Mouse (Mus musculus): ENCODE results near the gene Susd1.

The Susd1 gene

DNA sequence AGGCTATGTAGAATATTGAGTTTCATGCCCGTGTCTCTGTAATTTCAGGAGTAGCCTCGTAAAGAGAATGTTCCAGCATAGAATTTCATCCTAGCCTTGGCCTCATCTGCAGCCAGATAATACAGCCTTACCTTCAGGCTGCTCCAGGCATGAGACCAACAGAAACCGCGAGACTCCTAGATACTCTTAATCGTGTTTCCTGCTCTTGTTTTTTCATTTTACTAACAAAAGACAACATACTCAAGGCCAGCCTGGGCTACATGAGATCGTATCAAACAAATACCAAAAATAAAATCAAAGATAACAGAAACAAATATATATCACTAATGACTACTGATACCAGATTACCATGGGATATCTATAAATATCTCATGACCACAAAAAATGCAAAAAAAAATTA lies 9.3 kb downstream of the Susd1 start:
- no peak for DNase-seq

DNA sequence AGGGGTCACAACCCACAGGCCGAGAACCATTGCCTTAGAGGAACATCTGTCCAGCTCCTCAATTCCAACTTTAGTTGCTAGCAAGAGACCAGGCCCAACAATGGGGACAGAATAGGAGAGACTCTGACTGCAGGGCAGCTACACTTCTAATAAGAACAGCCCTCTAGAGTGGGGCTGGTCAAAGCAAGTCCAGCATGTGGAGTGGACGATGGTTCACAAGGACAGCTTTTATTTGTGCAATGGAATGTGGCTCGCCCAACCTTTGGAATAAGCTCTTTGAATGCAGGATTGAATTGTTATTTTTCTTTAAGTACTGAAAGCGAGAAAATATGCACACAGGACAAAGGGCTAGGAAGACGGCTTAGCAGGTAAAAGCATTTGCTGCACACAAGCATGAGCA lies 12.0 kb downstream of the Susd1 start:
- no peak for DNase-seq

DNA sequence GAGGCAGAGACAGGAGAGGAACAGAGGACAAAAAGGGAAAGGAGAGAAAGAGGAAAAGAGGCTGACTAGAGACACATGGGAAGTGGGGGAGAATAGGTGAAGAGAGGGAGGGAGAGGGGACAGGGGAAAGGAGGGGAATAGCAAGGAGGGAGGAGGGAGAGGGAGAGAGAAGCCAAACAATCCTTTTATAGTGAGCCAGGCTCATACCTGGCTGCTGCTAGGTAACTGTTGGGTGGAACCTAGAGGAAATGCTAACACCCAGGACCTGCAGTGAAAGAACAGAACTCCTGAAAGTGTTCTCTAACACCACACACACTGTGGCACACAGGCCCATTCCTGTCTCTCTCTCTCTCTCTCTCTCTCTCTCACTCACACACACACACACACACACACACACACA lies 15.6 kb downstream of the Susd1 start:
- DNase-seq = no peak

DNA sequence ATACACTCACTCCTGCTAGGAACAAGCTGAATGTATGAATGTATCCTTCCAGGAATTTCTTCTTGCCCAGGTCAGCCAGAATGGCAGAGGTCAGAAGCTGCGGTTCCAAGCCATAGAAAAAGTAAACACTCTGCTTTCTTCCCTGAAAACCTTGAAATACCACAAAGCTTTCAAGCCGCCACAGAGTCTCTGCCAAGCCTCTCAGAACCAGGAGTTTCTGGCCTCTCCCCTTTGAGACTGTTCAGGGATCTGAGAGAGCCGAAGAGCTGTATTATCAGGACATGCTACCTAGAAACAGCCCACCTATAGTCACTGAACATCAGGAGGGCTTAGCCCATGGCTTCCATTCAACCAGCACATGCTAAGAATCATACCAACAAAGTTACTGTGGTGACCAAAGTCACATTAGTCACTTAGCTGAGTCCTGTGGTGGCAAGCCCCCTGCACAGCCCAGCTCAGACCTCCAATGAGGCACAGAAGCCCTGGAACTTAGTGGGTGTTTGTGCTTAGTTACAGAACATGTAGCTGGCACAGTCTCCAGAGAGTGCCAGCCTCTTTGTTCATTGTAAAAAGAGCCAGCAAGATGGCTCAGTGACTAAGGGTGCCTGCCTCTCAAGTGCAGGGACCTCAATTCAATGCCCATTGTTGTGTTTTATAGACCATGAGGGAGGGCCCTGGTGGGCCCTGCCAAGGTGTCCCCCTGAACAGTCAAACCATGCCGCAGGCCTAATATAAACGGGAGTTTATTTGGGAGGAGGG lies 16.2 kb downstream of the Susd1 start:
- DNase-seq = no peak

DNA sequence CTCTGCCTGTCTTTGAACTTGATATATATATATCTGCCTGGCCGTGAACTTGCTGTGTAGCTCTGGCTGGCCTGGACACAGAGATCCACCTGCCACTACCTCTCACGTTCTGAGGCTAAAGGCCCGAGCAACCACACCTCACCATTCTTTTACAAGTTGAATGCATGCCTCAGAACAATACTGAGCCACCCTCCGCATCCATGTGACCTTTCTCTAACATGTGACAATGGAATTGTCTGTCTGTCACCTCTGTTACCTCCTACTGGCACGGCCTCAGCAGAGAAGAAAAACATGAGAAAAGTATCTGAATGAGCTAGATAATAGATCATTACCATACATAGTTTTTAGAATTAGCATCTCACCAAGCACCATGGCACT lies 17.1 kb downstream of the Susd1 start:
- DNase-seq = no peak

DNA sequence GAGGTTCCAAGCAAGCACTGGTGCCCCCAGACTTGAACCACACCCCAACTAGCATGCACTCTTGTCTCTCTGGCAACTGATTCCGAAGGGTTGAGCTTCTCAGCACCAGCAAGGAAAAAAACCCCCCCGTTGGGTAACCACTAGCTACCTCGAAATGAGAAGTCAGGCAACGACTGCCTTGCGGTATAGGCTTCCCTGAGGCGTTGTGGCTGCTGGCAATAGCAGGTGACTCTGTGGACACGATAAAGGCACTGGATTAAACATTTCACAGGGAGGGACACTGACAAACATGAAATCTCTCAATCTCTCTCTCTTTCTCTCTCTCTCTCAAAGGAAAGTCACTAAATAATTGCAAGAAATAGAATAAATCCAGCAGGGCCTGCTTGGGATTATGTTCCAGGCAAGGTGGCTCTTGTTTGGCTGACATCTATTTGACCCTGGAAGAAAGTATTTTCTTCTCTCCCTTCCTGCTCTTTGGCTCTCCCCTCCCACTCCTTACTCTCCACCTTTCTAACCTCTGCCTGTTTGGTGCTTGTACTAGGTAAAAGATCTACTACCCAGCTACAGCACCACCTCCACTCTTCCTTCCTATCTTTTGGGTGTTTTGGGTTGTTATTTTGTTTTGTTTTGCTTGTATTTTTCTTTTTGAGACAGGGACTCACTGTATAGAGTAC lies 17.6 kb downstream of the Susd1 start:
- no peak for DNase-seq

DNA sequence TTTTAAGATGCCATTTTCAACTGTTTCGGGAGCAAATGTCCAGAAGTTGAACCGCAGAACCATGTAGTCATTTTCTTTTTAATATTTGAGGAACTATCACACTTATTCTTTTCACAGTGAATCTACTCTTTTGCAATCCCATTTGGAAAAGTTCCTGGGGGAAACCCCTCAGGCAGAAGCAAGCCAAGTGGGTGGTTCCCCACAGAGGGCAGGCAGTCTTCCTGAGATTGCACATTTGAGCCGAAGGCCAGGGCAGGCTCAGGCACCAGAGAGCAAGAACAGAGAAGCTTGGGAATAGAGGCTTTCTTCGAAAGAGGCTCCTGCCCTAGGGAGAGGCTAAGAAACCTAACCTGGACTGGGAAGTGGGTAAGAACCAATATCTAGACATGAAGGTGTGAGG lies 19.2 kb downstream of the Susd1 start:
- DNase-seq = no peak

DNA sequence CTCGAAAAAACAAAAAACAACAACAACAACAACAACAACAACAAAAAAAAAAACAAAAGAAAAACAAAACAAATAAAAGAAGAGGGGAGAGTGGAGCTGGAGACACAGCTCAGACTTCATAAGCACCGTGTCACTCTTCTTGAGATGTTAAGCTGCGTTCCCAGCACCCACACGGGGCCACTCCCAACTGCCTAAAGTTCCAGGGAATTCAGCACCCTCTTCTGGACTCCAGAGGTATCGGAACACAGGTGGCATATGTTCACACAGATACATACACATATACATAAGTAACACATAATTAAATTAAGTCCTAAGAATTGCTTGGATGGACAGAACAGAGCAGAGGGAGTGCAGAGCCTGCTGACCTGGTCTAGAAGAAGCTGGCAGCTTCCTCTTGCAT lies 25.0 kb downstream of the Susd1 start:
- DNase-seq = no peak

DNA sequence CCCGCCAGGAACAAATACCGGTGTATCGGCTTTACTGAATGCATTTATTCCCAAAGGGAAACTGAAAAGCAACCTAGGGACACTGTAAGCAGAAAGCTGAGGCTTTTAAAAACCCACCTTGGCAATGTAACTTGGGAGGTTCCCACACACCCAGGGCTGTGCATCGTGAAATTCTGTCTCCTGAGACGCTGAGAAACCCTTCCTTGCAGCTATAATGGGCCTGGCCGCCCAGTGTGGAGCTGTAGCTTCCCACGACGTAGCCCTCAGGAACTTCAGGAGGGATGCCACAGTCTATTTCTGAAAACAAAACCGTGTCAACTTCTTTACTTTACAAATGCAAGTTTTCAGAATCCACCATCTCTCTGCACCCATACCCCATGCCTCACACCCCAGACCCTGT lies 27.3 kb downstream of the Susd1 start:
- no peak for DNase-seq

DNA sequence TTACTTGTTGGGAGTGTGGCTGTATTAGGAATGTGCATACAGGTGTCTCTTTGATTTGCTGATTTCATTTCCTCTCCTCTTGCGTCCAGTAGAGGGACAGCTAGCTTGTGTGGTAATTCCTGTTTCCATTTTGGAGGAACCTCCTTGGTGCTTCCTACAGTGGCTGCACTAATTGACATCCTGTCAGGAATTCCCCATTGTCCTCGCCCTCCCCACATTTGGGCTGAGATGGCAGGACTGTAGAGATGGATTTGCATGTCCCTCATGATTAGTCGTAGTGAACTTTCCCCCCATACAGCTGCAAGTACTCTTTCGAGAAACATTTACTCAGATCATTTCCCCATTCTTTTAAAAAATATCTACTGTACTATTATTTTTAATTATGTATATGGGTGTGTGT lies 30.7 kb downstream of the Susd1 start:
- DNase-seq = no peak

DNA sequence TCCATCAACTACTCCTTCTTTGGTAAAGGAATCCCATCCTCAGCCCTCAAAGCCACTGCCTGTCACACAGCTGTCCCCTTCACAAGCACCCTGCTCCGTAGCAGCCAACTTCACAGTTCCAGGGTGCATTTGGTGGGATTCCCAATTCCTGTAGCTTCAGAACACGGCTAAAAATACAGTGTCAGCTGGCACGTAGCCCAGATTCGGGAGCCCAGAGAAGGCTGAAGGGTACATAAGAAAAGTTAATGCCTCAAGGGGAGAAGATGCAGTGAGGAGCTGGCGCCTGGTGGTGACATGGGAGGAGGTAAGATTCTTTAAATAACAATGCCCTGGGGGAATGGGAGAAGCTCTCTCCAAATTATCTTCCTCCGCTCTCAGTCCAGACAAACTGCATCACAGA lies 34.1 kb downstream of the Susd1 start:
- DNase-seq = no peak

DNA sequence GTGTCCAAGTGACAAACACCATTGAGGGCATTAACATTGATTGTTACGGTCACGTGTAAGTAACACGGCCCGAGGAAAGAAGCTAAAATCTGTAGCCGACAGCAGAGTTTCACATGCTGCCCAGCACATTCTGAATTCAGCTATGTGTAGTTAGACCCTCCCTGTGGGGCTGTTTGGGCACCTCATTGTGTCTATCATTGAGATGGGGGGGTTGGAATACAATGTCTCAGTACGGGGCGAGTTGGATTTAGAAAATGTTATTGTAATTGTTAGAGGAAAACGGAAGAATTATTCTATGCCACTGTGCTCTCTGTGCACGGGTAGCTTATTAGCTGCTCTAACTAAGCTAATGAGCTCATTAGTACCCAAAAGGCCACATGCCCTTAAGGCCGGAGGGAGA lies 37.5 kb downstream of the Susd1 start:
- no peak for DNase-seq

DNA sequence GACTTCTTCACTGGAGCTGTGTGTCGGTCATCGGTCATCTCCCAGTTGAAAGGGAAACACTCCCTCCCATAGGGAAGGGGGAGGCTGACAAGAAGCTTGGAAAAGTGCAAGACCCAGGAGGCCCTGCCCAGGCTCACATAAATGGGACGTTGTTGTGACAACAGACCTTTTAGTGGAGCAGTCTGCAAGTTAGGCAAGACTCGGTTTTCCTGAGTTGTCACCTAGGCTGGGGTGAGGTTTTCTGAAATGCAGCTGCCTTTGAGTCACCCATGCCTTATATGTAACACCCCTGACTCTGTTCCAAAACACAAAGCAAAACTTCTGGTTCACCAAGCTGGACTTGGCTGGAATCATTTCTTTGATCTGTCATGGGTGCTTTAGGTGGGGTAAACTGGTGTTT lies 39.1 kb downstream of the Susd1 start:
- DNase-seq = no peak

DNA sequence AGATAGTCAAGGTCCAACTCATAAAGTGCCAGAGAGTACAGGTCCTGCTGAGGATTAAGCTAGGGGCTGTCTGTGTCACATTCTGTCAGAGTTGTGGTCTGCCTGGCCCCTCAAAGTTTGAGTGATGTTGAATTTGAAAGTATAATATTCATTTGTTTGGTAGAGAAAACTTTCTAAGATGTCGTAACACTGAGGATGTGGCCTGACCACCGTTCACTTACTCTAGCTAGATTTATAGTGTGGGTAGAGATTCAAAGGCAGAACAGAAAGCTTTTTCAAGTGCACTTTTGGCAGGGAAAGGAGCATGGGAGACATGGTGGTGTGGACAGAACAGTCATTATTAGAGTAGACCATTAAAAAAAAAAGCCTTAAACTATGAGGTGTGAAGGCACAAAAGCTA lies 42.9 kb downstream of the Susd1 start:
- DNase-seq = no peak

DNA sequence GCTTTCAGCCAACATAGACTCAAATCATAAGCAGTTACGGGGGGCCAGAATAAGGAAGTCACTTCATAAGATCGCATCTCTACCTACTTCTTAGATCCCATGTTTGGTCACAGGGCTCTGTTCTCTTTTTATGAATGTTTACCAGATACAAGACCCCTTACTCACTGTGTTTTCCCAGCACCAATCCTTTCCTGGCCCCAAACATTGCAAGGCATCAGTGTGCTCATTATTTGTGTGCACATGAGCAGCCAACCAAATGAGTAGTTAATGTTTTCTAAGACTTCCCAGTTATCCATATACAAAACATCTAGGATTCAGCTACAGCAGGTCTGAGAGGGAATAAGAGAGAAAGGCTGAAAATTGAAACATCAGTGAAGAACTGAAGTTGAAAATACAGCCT lies 44.3 kb downstream of the Susd1 start:
- DNase-seq = no peak

DNA sequence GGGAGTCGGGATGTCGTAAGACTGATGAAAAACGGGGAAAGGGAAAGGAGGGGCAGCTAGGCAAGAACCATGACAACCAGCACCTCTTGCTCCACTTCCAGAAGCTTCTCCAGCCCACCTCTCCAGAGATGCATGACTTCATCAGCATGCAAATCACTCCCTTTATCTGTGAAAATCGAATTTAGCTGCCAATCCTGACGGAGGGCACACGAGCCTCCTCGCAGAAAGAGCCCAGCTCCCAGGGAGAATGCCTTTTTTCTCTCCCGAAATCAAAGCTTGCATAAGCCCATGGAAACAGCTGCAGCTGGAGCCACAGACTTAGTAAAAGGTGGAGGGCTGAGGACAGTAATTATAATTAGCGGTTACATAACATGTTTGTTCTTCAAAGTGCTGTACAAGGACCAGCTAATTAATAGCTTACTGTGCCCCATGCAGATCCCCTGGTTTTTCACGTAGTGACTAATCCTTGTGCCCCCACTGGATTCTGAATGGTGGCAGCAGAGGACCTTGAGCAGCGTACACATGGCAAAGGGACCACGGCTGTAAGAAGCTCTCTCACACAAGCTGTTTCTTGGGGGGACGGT lies 49.9 kb downstream of the Susd1 start:
- DNase-seq = no peak

DNA sequence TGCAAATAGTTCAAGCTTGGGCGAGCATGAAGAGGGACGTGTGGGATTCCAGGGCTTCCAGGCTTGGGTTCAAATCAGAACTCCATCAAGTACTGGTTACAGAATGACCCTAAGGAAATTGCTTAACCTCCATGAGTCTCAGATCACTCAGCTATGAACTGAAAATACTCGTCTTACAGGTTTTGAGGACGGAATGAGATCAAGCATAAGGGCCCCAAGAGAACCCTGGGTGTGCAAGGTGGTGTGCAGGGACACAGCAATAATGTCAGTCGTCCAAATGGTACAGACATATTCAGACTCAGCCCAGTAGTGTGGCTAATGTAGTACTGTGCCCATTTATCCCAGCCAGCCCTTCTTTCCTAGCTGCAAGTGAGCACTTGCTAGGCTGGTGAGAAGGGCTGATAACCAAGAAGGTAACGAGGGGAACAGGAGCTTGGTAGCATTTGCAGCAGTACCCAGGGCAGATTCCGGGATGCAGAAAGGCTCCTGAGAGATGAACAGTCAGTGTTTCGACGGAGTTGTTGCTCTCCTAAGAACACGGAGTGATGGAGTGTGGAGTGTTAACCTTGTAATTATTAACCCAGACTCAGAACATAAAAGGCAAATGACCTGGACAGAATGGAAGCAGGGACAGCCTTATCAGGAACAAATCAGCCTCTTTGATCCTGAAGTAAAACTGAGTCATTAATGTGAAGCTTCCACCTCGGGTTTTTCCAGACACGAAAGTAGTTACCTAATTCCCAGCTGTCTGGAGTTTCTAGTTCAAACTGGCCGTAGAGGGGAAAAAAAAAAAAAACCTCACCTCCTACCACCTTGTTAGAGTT lies 50.8 kb downstream of the Susd1 start:
- no peak for DNase-seq

DNA sequence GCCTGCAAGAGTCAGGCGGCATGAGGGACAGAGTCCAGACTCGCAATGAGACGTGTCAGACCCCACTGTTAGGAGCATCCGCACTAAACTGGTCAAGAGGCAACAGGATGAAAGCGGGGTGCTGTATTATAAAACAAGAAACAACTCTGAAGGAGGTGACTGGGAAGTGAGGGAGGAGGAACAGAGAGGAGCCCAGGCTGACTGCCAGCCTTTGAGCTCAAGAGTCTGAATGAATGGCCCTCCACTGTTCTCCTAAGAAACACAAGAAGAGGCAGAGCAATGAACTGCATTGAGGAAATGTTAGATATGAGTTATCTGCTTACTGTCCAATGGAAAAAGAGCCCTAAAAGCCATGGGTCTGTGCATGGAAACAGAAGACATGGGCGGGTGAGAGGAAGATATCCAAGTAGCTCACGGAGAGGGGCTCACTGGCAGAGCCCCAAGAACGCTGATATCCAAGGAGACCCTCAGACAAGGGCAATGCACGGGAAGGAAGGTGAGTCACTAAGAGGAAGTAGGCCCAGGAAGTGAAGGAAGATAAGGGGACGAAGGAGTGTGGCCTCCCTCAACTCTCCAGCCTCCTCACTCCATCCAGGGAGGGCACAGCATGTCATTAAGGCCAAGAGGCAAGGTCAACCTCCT lies 53.1 kb downstream of the Susd1 start:
- no peak for DNase-seq

DNA sequence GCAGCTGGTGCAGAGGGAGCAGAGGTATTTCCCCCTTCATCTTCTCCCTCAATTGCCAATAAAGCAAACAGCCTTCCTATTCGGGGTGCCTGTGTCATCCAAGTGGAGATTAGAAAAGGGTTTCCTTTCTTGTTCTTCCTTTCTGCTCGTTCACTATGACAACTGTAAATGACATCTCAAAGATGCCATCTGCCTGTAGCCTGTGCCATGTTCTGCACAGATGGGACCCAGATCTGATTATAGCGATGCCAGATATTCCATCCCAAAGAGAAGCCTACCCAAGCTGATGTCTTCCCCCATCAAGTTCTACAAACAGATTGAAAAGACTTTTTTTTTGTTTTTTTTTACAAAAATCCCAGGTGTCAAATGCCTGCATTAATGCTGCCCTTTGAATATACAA lies 54.6 kb downstream of the Susd1 start:
- DNase-seq = no peak

DNA sequence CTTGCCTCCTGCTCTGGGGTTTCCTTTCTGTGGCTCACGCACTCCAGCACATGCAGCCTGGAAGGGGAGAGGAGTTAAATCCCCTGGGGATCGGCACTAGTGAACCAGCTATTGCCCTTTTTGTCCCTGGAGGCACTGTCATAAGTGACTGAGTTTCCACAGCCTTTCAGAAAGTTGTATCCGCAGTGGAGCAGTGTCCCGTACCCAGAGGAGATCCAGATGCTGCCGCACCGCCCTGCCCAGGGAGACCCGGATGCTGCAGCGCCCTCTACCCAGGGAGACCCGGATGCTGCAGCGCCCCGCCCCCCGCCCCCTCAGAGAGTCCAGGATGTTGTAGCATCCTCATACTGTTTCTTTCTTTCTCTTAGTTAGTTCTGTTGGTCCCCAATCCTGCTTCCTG lies 56.3 kb downstream of the Susd1 start:
- no peak for DNase-seq

DNA sequence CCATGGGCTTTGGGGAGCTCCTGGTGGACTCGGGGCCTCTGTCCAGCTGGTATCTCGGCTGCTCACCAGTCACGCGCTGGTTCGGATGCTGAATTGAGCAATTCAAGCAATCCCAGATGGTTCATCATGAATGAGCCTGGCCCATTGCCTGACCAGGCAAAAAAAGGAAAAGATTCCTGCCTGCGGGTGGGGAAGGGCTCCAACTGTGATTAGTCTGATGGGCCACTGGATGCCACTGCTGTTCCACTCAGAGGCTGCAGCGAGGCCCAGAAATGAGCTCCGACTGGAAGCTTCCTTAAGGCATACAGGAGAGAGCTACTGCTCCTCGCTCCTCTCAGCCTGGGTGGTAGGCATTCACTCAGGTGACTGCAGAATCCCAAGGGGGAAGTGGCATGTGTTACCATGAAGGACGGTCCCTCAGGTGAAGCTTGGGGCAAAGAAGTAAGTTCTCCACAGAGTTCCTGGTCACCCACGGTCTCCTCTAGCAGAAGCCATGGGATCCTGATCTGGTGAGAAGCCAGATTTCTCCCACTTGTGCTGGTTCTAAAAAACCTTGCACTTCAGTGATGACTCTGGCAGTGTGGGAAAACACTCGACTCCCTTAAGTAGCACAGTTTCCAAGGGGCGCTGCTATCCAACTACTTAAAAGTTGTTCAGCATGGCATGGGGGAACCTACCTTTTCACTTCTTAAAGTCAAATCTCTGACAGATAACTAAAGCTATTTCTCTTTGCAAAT lies 57.3 kb downstream of the Susd1 start:
- no peak for DNase-seq

DNA sequence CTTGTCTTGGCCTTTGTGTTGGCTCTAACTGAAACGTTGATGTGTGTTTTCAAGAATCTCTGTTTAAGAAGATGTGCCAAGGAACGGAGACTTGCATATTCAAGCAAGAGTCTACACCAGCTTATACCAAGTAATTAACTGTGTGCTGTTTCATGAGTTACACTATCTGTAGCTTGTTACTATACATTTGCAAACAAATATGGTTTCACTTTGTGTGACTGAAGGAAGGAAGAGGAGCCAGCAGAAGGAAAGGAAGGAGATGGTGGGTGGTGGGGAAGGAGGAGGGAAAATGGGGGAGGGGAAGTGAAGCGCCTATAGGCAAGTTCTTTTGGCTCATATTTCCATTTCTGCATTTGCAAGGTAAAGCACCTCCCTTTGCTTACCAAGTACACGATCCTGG lies 58.0 kb downstream of the Susd1 start:
- DNase-seq = no peak
